Mouse (Mus musculus): ENCODE results near the gene Cadm4. TPM values are rescaled to one million over a fixed set of nuclear protein-coding genes. Genes with fewer than 3 reads are reported as not detected.

Cadm4 gene
- polyA plus RNA-seq (2021; fragmentation: Nextera tagmentation): 4.5 and 5.0 TPM in 2 replicates
- long read RNA-seq, experiment 1, transcript Cadm4-201 (9 exons, 2,161 nt): major isoform, 5 of 12 reads
- long read RNA-seq, experiment 1, partial matches to known transcripts: 0 of 12 reads
- long read RNA-seq, experiment 1, other reads (novel, unspliced or antisense): 7 of 12 reads
- long read RNA-seq, experiment 2, partial matches to known transcripts: 0 of 3 reads
- long read RNA-seq, experiment 2, other reads (novel, unspliced or antisense): 1 of 3 reads

DNA sequence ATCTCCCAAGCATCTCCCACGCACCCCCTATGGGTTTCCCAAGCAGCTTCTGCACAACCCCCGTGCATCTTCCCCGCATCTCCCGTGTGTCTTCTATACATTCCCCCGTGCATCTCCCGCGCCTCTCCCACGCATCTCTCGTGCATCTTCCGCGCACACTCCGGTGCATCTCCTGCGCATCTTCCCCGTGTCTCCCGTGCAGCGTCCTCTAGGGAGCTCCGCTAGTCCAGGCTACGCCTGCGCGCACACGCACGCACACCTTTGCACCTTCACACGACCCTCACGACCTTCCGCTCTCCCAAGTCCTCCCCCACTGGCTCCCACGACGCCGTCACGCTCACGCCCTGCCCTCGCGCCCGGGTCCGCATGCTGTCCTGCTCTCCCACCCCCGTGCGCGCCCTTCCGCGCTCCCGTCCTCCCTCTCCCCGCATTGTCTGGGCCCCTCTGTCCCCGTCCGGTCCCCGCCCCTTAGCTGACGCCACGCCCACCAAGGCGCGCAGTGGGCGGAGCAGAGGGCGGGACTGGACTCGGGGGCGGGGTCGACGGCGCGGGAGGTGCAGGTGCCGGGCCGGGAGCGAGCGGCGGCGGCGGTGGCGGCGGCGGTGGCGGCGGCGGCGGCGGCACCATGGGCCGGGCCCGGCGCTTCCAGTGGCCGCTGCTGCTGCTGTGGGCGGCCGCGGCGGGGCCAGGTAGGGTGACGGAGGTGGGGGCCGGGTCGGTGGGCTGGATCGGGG lies at the start of gene Cadm4:
TSS of gene Cadm4 (plus strand) at position 550 of the 734 bp plus-strand sequence.

DNA sequence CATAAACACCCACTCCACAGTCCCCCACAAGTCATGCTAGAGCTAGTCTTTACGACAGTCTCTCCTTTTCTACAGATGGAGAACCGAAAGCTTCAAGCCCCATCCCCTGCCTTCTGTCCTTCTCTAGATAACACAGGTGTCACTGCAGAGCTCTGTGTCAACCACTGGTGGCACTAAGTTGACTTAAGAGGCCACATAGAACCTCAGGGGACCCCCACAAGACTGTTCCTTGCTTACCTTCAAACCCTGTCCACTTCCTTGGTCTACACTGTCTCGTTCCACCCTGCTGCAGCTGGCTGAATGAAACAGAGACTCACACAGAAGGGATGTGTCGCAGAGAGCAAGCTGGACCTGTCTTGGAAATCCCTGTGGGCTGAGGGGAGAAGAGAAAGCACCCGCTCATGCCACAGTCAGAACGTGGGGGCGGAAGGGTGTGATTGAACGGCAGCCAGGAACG lies 29.9 kb upstream of the Cadm4 start, which contains the start of gene Irgc1:
TSS of gene Irgc1 (minus strand) at position 443 of the 457 bp plus-strand sequence.

DNA sequence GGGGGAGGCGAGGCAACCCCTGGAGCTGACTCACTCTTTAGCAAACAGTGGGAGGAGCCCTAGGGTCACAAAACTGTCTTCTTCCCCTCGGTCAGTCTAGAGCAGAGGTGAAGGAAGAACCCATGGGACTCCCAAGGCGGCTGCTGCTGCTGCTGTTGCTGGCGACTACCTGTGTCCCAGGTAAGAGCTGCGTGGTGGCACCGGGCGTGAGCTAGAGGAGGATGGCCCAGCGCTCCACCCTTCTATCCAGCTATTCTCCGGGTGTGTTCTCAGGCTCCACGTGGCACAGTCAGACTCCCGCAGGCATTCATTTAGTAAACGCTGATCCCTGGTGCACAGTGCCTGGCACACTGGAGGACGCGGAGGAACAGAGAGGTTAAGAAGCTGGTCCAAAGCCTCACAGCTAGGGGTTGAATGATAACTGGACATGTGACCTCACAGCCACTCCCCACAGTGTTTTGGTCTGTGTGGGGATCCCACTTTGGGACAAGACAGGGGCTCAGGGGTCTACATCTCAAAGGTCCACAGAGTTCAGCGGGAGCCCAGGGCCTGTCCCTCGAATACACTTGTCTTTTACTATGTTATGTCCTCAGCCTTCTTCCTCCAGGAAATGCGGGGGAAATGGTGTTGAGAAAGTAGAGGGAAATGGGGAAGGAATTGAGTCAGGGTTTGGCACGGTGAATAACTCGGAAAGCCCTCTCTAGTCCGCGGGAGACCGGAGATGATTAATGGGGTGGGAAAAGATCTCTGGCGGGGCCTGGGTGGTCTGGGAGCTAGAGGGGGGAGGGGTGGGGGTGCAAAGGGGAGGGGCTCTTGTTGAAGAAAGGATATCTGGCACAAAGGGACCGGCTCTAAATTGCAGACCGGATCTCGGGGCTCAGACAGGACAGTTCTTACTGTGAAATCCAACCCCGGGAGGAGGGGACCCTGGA lies 19.2 kb upstream of the Cadm4 start, which contains the start of gene Plaur:
TSS of gene Plaur (plus strand) at position 97 of the 932 bp plus-strand sequence.

DNA sequence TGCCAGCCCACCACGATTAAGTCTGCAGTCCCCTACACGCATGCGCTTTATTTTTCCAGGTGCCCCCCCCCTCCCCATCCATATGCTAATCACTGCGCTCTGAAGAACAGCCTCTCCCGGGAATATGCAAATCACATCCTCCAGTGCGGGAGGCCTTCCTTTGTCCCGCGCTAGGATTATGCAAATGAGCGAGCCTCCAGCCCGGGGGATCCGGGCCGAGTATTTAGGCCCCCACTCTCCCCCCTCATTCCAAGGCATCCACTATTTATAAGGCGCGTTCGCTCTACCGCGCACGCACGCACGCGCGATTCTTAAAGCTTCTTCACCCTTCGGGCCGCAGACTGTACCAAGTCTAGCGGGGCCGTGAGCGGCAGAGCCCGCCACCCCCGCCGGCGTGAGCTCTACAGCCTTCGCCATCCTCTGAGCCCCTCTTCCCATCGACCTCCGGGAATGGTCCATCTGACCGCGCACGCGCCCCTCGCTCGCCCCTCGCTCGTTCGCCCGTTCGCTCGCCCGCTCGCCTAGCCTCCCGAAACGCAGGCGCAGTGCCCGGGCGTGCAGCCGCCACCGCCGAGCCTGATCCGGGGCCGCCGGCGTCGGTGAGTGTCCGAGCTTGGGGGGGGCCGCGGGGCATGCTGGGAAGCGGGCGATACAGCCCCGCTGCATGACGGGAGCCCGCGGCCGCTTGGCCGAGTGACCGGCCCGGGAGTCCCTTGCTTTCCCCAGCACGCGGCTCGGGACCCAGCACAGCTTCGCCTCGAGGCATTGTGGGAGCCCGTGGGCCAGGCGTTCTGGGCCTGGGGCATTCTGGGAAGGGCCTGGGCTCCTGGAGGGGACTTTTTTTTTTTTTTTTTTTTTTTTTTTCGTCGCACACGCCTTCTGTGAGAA lies 25.3 kb downstream of the Cadm4 start, which contains the start of gene Zfp428:
TSS of gene Zfp428 (plus strand) at position 169 of the 888 bp plus-strand sequence.

DNA sequence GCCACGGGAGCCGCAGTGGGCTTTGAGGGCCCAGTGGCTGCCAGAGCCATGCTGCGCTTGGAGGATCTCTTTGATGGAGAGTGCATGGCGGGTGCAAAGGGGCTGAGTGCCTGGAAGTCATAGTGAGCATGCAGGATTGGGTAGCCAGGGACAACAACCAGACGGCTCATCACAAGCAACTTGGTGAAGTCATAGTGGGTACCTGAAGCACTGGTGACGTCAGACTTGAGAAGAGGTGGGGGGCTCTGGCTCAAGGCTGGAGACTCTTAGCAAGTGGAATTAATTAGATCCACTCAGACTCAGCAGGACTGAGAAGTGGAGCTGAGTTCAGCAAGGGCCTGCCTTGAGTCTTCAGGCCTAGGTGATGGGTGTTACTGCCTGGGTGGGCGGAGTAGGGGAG lies 30.5 kb downstream of the Cadm4 start, which contains the start of gene AC161166.1:
TSS of gene AC161166.1 (minus strand) at position 101 of the 400 bp plus-strand sequence.

DNA sequence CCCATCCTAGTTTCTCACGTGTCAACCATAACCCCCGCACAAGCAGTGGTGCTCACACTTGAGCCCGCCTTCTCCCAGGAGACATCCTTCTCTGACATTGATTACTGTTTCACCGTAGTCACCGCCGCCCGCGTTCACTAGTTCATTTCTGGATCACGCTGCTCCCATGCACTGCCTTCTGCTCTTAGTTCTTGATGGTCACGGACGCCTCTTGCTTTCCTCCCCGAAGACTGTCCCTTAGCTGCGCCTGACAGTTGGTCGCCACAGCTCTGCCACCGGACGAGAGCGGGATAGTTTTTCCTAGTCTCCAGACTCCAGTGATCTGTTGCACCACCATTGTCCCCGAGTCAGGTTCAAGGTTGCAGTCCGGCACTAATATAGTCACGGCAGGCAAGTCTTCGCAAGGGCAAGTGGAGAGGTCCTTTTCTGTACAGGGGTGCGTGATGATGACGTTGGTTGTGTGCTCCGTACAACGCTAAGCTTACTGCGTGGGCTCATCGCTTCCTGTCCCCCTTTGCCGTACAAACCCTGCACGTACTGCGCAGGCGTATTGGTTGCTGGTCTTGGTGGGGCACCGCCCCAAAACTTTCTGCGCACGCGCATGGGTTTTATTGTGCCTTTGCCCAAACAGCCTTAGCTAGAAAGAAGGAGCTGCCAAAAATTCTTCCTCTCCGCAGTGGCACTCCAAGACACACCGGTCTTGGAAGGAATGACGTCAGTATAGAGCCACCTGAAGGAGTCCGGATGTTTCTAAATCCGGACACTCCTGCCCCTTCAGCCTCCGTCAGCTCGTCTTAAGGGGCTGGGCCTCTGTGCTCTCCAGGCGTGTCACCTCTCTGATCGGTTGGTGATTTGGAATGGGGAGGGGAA lies 48.5 kb downstream of the Cadm4 start, which contains the start of gene Irgq:
TSS of gene Irgq (plus strand) at position 628 of the 870 bp plus-strand sequence.

DNA sequence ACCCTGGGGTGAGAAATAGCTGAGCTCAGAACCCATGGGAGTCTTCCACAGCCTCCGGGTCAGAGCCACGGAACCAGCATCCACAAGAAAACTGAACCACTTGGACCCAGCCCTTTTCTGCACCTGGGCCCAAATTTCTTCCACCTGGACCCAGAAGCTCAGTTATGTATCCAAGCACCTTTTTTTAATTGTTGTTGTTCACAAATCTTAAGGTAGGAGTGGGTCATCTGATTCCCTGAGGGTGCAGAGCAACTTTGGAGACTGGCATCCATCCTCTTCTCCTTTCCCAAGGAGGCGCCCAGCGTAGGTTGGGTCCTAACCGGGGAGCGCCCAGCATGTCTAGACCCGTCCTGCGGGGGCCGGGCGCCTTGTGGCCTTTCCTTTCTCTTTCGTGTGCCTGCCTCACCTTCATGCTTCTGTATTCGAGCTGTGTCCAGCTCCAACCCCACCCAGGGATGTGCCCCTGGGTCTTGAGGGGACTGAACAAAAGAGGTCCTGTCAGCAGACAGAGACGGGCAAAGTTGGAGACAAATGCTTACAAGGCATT lies 64.3 kb downstream of the Cadm4 start, which contains the start of the genes Pinlyp and Xrcc1:
TSS of gene Pinlyp (minus strand) at position 51 of the 547 bp plus-strand sequence.
TSS of gene Xrcc1 (plus strand) at position 222 of the 547 bp plus-strand sequence.

Other genes starting within 250 kb of the Cadm4 start
- gene Zfp109, start 244.5 kb upstream of the Cadm4 start, polyA plus RNA-seq (2021; fragmentation: Nextera tagmentation): 3.6 and 3.8 TPM in 2 replicates
- 2.3 and 2.5 TPM in 2 replicates for gene Zfp108, start 227.2 kb upstream of the Cadm4 start, polyA plus RNA-seq (2021; fragmentation: Nextera tagmentation)
- gene Zfp93, start 211.6 kb upstream of the Cadm4 start, polyA plus RNA-seq (2021; fragmentation: Nextera tagmentation): 6.3 and 7.2 TPM in 2 replicates
- gene Zfp61, start 180.8 kb upstream of the Cadm4 start, polyA plus RNA-seq (2021; fragmentation: Nextera tagmentation): 12.8 and 14.5 TPM in 2 replicates
- gene Zfp94, start 165.4 kb upstream of the Cadm4 start, polyA plus RNA-seq (2021; fragmentation: Nextera tagmentation): 10.7 and 11.8 TPM in 2 replicates
- gene Tescl, start 148.1 kb upstream of the Cadm4 start, polyA plus RNA-seq (2021; fragmentation: Nextera tagmentation): not detected in 2 replicates
- gene Lypd5, start 132.8 kb upstream of the Cadm4 start, polyA plus RNA-seq (2021; fragmentation: Nextera tagmentation): not detected in 2 replicates
- gene Kcnn4, start 111.8 kb upstream of the Cadm4 start, polyA plus RNA-seq (2021; fragmentation: Nextera tagmentation): 0.72 and 1.2 TPM in 2 replicates
- 11.0 and 11.7 TPM in 2 replicates for gene Smg9, start 82.4 kb upstream of the Cadm4 start, polyA plus RNA-seq (2021; fragmentation: Nextera tagmentation)
- gene Irgc1, start 29.7 kb upstream of the Cadm4 start, polyA plus RNA-seq (2021; fragmentation: Nextera tagmentation): not detected in 2 replicates
- 0.78 and 0.88 TPM in 2 replicates for gene Plaur, start 19.5 kb upstream of the Cadm4 start, polyA plus RNA-seq (2021; fragmentation: Nextera tagmentation)
- 91.6 and 96.3 TPM in 2 replicates for gene Zfp428, start 25.0 kb downstream of the Cadm4 start, polyA plus RNA-seq (2021; fragmentation: Nextera tagmentation)
- not detected in 2 replicates for gene AC161166.1, start 30.4 kb downstream of the Cadm4 start, polyA plus RNA-seq (2021; fragmentation: Nextera tagmentation)
- 9.7 and 10.2 TPM in 2 replicates for gene Irgq, start 48.7 kb downstream of the Cadm4 start, polyA plus RNA-seq (2021; fragmentation: Nextera tagmentation)
- gene Pinlyp, start 64.1 kb downstream of the Cadm4 start, polyA plus RNA-seq (2021; fragmentation: Nextera tagmentation): not detected in 2 replicates
- 27.8 and 31.3 TPM in 2 replicates for gene Xrcc1, start 64.3 kb downstream of the Cadm4 start, polyA plus RNA-seq (2021; fragmentation: Nextera tagmentation)
- gene Ethe1, start 105.5 kb downstream of the Cadm4 start, polyA plus RNA-seq (2021; fragmentation: Nextera tagmentation): 30.0 and 33.3 TPM in 2 replicates
- gene Zfp575, start 105.6 kb downstream of the Cadm4 start, polyA plus RNA-seq (2021; fragmentation: Nextera tagmentation): 7.2 and 10.3 TPM in 2 replicates
- not detected in 2 replicates for gene Phldb3, start 128.7 kb downstream of the Cadm4 start, polyA plus RNA-seq (2021; fragmentation: Nextera tagmentation)
- not detected in 2 replicates for gene Lypd3, start 154.5 kb downstream of the Cadm4 start, polyA plus RNA-seq (2021; fragmentation: Nextera tagmentation)
- not detected in 2 replicates for gene Tex101, start 194.7 kb downstream of the Cadm4 start, polyA plus RNA-seq (2021; fragmentation: Nextera tagmentation)
- not detected in 2 replicates for gene BC049730, start 227.2 kb downstream of the Cadm4 start, polyA plus RNA-seq (2021; fragmentation: Nextera tagmentation)
- gene Gm4763, start 244.9 kb downstream of the Cadm4 start, polyA plus RNA-seq (2021; fragmentation: Nextera tagmentation): not detected in 2 replicates